Mouse (Mus musculus) E14TG2a.4 (cell line): ENCODE measurements around the gene Chid1.

Source experiments
- H3K27me3 ChIP-seq: 2 replicates; pipeline ENCODE4 v1.6.1; 2014; ENCODE audit warnings: low read length, control low read depth; ENCODE audit not compliant: insufficient read depth
- H3K36me3 ChIP-seq: 2 replicates; pipeline ENCODE4 v1.6.1; 2014; ENCODE audit warnings: low read length, control low read depth; ENCODE audit not compliant: insufficient read depth
- H3K4me1 ChIP-seq: replicated peaks from 2 replicates; pipeline ENCODE4 v1.6.1; 2014; ENCODE audit warnings: low read depth, low read length, control low read depth
- H3K4me3 ChIP-seq: replicated peaks from 2 replicates; pipeline ENCODE4 v1.5.1; 2014; ENCODE audit warnings: mild to moderate bottlenecking, low read length
- H3K9me3 ChIP-seq: 2 replicates; pipeline ENCODE4 v1.6.1; 2014; ENCODE audit warnings: low read length, control low read depth
- CTCF ChIP-seq: conservative IDR thresholded peaks from 2 replicates; pipeline ENCODE4 v1.5.1; 2014; ENCODE audit warnings: low read length
- NANOG ChIP-seq: IDR thresholded peaks from 2 replicates; pipeline ENCODE4 v1.6.1; 2014; ENCODE audit warnings: borderline replicate concordance, low read length, mixed read lengths
- POU5F1 ChIP-seq: IDR thresholded peaks from 2 replicates; pipeline ENCODE4 v1.6.1; 2014; ENCODE audit warnings: low read length, borderline replicate concordance

The Chid1 gene

GRCm38 (mm10) chr7:141443828-141444237 is 95.8 kb downstream of the Chid1 start, which contains the start of gene Pidd1:
Gene Pidd1, minus strand, starts transcription at chr7:141444025.
- Histone ChIP-seq H3K4me1 (peaks cover 76% of the 10 kb centered on the region), H3K9me3 (no peaks in the 10 kb centered on the region)
- no peak for TF ChIP-seq POU5F1
- no peak for TF ChIP-seq NANOG
- no peak for TF ChIP-seq CTCF

More at GRCm38 (mm10) chr7:141443828-141444237, 95.8 kb downstream of the Chid1 start, which contains the start of gene Pidd1:
- Histone ChIP-seq H3K27me3 (no peaks in the 10 kb centered on the region), H3K36me3 (peaks cover 53% of the 10 kb centered on the region), H3K4me3 (peak within 1 kb of the TSS; percentile 87)
